Mouse (Mus musculus): ENCODE data around the gene Dpyd.

DNA sequence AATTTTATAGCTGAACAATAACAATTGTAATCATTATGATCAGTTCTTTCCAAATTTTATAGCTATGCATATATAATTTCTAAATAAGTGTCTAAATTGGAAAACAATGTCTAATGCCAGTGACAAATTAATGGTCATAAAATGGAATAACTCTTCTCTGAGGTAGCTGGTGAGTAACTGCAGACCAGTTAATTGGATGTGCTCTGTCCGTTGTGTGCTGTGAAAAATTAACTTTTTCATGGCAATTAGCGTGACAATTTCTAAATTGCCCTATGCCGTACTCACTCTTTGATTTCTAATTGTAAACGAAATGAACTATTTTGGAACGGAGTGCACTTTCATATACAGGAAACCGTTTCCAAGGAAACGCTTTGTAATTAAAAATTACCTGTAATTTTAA is 869.8 kb downstream of the Dpyd start:
- TF ChIP-seq EP300 (IDR thresholded peaks at IDR 0.05; ENCODE audit: insufficient read depth, low read depth, low read length) (no peak), POLR2A (IDR thresholded peaks at IDR 0.05; ENCODE audit: insufficient read depth, low read depth, low read length) (no peak)

All from heart, adult 2 months (tissue).